Mouse (Mus musculus) liver, postnatal 0 days (tissue): ENCODE data around the gene Cdkl1.

Experiments
- CTCF ChIP-seq: sonication (generic); IDR thresholded peaks from 2 replicates; pipeline ENCODE4 v1.5.1; 2016; ENCODE audit warnings: antibody characterized with exemption, low read depth
- EP300 ChIP-seq: IDR thresholded peaks from 2 replicates; pipeline ENCODE4 v1.6.1; 2016; ENCODE audit warnings: antibody characterized with exemption, low read depth, mild to moderate bottlenecking

DNA sequence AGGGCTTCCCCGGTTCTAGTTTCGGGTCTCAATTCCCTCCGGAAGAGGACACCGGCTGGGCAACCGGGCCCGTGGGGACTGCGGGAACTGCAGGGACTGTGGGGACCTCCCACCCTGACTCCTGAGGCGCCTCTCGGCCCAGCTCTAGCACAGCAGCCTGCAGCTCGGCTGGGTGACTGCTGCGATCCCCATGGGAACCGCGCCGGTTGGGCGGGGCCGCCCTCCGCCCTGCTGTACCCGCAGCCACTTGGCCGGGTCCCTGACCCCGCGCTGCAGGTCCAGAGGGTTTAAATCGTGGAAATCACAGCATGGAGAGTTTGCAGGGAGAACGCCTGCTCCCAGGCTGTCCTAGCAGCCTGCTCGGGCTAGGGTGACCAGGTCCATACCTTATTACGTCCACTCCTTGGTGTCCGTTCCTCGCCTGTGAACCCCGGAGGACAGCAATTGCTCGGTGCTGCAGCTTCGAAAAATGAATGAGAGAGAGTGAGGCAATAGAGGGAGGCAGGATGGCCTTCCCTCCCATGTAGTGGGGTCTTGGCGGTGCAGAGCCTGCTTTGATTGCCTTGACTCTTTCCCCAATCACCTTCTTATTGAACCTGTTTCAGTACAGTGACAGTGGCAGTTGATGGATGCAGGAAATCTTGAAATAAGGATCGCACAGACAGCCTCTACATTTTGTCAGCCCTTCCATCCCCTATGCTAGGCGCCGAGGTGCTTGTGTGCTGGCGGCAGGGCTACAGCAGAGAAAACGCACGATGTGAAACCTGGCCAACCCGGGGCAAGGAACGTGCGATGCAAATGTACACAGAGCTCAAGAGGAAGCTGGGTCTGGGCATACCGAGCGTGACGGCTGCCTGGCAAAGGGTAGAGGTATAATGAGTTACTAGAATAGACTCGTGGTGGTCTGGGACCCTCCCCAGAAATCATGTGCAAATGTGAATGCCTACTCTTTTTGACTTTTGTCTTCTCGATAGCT, at the start of gene Cdkl1:
- TF ChIP-seq CTCF (no peak), EP300 (no peak)
